Mouse (Mus musculus): ENCODE results near the gene Cryzl2. TPM values are rescaled to one million over a fixed set of nuclear protein-coding genes. Genes with fewer than 3 reads are reported as not detected.

Cryzl2 gene
- polyA plus RNA-seq, 1 experiment, result 13.8 TPM

DNA sequence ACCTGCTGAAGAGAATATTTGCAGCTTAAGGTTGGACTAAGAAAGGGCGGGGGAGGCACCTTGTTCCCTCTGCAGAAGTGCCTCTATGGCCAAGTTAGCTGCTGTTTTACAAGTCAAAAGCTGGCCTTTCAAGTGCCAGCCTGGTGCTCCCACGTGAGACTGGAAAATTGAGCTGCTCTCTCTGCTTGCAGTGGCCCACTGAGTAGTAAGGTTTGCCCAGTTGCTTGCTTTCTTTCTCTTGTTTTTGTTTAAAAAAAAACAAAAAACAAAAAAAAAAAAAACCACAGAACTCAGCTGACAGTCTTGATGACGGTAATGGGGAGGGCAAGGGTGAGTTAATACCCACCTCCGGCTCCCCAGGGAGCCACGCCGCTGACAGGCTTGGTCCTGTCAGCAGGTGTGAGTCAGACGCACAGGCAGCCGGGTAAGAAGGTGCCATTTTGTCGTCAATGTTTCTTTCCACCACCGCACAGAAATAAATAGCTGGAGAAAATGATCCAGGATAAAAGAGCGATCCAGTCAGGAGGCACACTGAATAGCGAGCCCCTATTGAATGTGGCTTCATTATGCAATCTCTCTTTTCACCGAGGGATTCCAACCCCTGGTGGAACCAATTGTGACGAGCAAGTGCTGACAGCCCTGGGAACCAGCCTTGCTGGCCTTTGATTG is 18.3 kb upstream of the Cryzl2 start:
- Histone ChIP-seq H3K27ac (ENCODE audit: insufficient read depth, low read length) (no peak overlapping the region), H3K4me3 (ENCODE audit: insufficient read depth, low read length) (no peak overlapping the region), H3K4me1 (ENCODE audit: control insufficient read depth, insufficient read depth, low read length) (peaks cover 4% of the 10 kb centered on the region)
- no peak for TF ChIP-seq POLR2A (IDR thresholded peaks at IDR 0.05; ENCODE audit: extremely low read depth, insufficient read depth, low read length)
- TF ChIP-seq CTCF (IDR thresholded peaks at IDR 0.05; ENCODE audit: extremely low read depth, insufficient read depth, low read length), result no peak

DNA sequence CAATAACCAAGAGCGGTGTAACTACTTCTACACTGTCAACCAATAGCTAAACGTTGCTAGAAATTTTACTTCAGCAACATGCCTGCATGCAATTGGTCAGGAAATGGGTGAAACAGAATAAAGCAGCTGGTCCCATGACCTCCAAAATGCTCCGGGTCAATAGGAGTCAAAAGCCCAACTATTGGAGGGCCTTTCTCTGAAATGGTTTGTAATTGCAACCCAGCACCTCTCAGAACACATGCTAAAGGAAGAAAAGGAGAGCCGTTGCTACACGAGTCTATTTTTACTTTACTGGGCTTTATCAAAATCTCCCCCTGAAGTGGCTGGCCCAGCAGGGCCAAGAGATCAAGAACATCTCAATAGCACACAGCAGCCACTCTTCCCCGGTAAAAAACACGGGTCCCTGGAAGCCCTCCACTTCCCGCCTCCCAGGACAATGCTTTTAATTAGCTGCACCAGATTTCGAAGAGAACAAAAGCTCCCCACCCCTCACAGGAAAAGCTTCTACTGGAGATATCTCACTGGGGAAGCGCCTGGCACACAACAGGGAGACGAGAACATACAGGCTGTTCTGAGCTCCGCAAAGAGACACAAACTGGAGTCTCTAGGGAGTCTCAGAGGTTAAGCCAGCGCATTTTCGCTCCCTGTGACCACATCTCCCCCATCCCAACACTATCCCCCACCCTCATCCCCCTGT is 15.2 kb upstream of the Cryzl2 start:
- TF ChIP-seq CTCF (IDR thresholded peaks at IDR 0.05; ENCODE audit: extremely low read depth, insufficient read depth, low read length) (no peak), POLR2A (IDR thresholded peaks at IDR 0.05; ENCODE audit: extremely low read depth, insufficient read depth, low read length) (no peak)
- H3K27ac ChIP-seq (ENCODE audit: insufficient read depth, low read length), result peak overlapping the region; percentile 90
- H3K4me3 ChIP-seq (ENCODE audit: insufficient read depth, low read length), result no peak overlapping the region
- peaks cover 4% of the 10 kb centered on the region for H3K4me1 ChIP-seq (ENCODE audit: control insufficient read depth, insufficient read depth, low read length)

DNA sequence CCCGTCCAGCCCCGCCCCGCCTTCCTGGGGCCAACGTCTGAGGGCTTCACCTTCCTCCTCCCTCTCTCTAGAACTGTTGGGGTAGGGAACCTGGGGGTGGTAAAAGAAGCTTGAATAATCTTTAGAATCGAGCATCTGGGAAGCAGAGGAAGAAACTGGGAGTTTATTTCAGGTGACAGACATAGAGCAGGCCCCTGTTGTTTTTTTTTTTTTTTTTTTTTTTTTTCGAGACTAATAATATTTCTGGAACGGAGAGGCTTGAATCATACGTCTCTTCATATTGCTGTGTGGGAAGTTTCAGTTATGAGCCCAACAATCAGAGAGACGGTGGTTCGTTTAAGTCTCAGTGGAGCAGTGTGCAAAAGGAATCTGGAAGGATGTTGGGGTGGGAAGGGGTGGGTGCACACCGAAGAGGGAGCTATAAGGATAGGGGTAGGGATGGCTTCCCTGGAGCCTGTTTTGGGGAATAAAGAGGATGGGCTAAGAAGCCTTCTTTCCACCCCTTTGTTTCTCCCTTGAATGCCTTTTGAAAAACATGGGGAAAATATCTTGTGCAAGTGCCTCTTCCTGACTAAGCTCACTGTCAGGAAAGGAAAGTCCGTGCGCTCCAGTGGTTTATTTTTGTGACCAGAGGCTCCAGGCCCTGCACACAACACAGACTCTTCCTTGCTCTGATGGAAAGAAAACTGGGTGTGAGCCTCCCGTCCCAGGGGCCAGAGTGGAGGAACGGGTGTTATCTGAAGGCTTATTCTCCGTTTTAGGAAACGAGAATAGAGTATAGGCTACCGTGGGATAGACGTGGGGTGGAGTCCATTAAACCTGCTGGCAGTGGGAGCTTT is 14.4 kb upstream of the Cryzl2 start:
- Histone ChIP-seq H3K4me3 (ENCODE audit: insufficient read depth, low read length) (no peak overlapping the region), H3K27ac (ENCODE audit: insufficient read depth, low read length) (peak overlapping the region; percentile 70), H3K4me1 (ENCODE audit: control insufficient read depth, insufficient read depth, low read length) (peaks cover 4% of the 10 kb centered on the region)
- TF ChIP-seq CTCF (IDR thresholded peaks at IDR 0.05; ENCODE audit: extremely low read depth, insufficient read depth, low read length) (no peak), POLR2A (IDR thresholded peaks at IDR 0.05; ENCODE audit: extremely low read depth, insufficient read depth, low read length) (no peak)

DNA sequence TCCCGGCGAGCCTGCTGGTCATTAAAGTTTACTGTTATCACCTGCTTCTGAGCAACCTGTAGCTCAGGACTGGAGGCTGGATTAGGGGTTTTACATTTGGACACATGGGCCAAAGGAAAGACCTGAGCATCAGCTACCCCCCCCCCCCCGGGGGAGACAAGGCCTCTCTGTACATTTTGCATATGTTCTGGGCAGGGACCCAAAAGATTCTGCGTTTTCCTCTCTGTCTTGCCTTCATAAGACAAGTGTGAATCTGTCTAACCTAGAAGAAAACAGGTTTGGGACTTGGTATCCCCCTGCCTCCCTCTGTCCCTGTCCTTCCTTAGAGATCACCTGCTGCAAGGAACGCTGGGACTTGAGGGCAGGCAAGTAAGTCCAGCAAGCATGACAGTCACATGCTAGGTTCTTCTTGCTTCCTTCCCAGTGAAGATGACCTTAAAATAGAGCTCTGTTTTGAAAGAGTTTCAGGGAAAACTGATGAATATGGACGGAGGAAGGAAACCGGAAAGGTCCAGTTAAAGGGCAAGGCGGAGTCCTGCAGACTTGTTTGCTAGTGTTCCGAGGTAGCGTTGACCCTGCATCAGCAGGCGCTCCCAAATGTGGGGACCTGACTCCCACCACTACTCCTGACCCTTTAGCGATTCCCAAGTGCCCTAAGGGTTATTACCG is 13.6 kb upstream of the Cryzl2 start:
- no peak for TF ChIP-seq POLR2A (IDR thresholded peaks at IDR 0.05; ENCODE audit: extremely low read depth, insufficient read depth, low read length)
- TF ChIP-seq CTCF (IDR thresholded peaks at IDR 0.05; ENCODE audit: extremely low read depth, insufficient read depth, low read length), result no peak
- no peak overlapping the region for H3K4me3 ChIP-seq (ENCODE audit: insufficient read depth, low read length)
- H3K4me1 ChIP-seq (ENCODE audit: control insufficient read depth, insufficient read depth, low read length), result peaks cover 4% of the 10 kb centered on the region
- peak overlapping the region; percentile 70; the same call in 1 of the 2 replicates for H3K27ac ChIP-seq (ENCODE audit: insufficient read depth, low read length)

DNA sequence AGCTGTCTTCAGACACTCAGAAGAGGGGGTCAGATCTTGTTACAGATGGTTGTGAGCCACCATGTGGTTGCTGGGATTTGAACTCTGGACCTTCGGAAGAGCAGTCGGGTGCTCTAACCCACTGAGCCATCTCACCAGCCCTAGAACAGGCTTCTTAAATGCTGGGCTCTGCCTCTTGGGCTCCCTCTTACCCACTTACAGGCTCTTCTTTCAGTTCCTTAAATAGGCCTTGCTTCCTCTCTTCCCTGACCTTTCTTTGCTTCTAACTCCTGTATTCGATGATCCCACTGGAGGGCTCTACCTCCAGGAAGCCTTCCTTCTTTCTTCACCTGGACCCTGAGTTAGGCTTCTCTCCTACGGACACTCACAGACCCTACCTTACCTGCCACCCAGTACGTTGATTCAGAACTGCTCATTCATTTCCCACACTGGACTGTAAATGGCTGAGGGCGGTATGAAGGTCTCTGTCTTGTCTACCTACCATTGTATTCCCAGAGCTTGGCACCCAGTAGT is 12.9 kb upstream of the Cryzl2 start:
- TF ChIP-seq POLR2A (IDR thresholded peaks at IDR 0.05; ENCODE audit: extremely low read depth, insufficient read depth, low read length), result no peak
- TF ChIP-seq CTCF (IDR thresholded peaks at IDR 0.05; ENCODE audit: extremely low read depth, insufficient read depth, low read length), result no peak
- Histone ChIP-seq H3K27ac (ENCODE audit: insufficient read depth, low read length) (no peak overlapping the region), H3K4me1 (ENCODE audit: control insufficient read depth, insufficient read depth, low read length) (peaks cover 4% of the 10 kb centered on the region), H3K4me3 (ENCODE audit: insufficient read depth, low read length) (no peak overlapping the region)

DNA sequence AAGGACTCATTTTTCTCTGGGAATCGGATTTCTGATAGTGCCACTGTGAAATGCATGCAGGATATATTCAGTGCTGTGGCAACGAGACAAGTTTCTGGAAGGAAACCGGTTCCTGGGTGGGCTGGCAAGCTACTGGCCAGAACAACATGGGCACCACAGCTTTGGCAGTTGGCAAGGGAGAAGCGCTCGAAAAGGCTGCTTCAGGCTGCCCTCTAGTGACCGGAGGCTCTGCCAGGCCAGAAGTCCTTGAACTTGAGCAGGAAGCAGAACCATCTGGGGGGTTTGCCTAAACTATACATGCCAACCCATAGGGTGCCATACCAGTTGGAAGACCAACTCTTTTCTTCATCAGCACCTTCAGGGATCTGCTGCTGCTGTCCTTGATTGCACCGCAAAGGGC is 12.1 kb upstream of the Cryzl2 start:
- no peak overlapping the region for H3K27ac ChIP-seq (ENCODE audit: insufficient read depth, low read length)
- TF ChIP-seq CTCF (IDR thresholded peaks at IDR 0.05; ENCODE audit: extremely low read depth, insufficient read depth, low read length), result peak; percentile 51
- TF ChIP-seq POLR2A (IDR thresholded peaks at IDR 0.05; ENCODE audit: extremely low read depth, insufficient read depth, low read length), result no peak
- H3K4me3 ChIP-seq (ENCODE audit: insufficient read depth, low read length), result no peak overlapping the region
- peaks cover 4% of the 10 kb centered on the region for H3K4me1 ChIP-seq (ENCODE audit: control insufficient read depth, insufficient read depth, low read length)

DNA sequence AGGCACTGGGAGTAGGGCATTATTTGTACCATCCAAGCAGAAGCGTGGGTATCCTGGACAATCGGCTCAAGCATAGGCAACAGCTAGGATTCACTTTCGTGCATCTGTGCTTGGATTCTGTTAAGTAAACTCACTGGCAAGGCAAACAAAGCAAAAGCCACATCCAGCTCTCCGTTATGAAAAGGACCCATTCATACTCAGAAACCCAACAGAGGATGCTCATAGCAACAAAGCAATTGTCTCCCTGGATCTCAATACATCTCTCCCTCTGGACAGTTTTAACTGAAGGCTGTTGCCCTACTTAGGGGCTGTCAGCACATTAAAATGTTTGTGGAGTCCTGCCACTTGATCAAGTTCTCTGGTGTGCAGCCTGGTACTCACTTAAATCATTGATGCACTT is 11.2 kb upstream of the Cryzl2 start:
- Histone ChIP-seq H3K27ac (ENCODE audit: insufficient read depth, low read length) (peak overlapping the region; percentile 17; the same call in 1 of the 2 replicates), H3K4me1 (ENCODE audit: control insufficient read depth, insufficient read depth, low read length) (peaks cover 4% of the 10 kb centered on the region)
- TF ChIP-seq CTCF (IDR thresholded peaks at IDR 0.05; ENCODE audit: extremely low read depth, insufficient read depth, low read length), result no peak
- no peak for TF ChIP-seq POLR2A (IDR thresholded peaks at IDR 0.05; ENCODE audit: extremely low read depth, insufficient read depth, low read length)

DNA sequence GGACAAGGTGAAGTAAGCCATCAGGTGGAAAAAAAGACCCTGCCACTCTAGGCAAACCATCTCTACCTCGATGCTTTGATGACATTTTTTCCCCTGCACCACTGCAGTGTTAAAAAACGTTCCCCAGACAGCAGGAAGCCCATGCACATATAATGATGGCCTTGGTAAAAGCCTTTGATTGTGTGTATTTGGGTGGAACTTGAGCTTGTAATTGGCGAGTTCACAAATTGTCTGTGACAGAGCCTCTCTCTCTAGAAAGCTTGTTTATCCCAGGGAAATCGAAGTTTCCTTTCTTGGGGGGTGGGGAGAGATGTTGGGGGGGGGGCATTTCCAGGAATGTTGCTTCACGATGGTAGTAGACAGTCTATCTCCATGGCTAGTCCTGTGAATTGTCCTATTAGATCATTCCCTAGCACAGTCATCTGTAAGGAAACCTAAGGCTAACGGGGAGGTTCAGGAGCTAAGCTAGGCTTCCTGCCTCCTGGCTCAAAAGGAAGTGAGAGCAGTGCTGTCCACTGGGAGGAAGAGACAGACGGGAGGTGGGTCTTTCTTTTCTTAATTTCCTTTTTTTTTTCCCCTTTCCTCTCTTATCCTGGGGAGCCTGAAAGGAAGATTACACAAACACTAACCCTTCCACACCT is 10.1 kb upstream of the Cryzl2 start:
- TF ChIP-seq POLR2A (IDR thresholded peaks at IDR 0.05; ENCODE audit: extremely low read depth, insufficient read depth, low read length), result no peak
- no peak for TF ChIP-seq CTCF (IDR thresholded peaks at IDR 0.05; ENCODE audit: extremely low read depth, insufficient read depth, low read length)
- no peak overlapping the region for H3K4me3 ChIP-seq (ENCODE audit: insufficient read depth, low read length)
- no peak overlapping the region for H3K27ac ChIP-seq (ENCODE audit: insufficient read depth, low read length)
- H3K4me1 ChIP-seq (ENCODE audit: control insufficient read depth, insufficient read depth, low read length), result peaks cover 4% of the 10 kb centered on the region

More for the DNA sequence above, 11.2 kb upstream of the Cryzl2 start:
- no peak overlapping the region for H3K4me3 ChIP-seq (ENCODE audit: insufficient read depth, low read length)

Measured in cortical plate, adult 2 months (tissue).